Mouse (Mus musculus) neural tube, embryonic 11.5 days (tissue): ENCODE measurements around the gene Crtac1. TPM values are rescaled to one million over a fixed set of nuclear protein-coding genes. Genes with fewer than 3 reads are reported as not detected.
A peak's percentile ranks its signal among the peaks of the same experiment; 100 is the strongest.

ENCODE experiments used
- ATAC-seq: fragments of 200-750 bp; cut with Nextera tagmentation; 2 replicates; pipeline ENCODE4 v1.8.0; 2017; ENCODE audit warnings: moderate number of reproducible peaks, mild to moderate bottlenecking, moderate TSS enrichment, moderate library complexity; ENCODE audit not compliant: insufficient read depth, low FRiP score, low TSS enrichment
- DNase-seq: peaks from one replicate; pipeline ENCODE4 v3.0.0-alpha.2; 2015; ENCODE audit warnings: low spot score
- H3K27ac ChIP-seq: fragments of 300-500 bp; sonication (generic); 2 replicates; pipeline ENCODE4 v1.5.1; 2014; ENCODE audit warnings: low read depth, mild to moderate bottlenecking, low read length
- H3K27me3 ChIP-seq: fragments of 300-500 bp; sonication (generic); 2 replicates; pipeline ENCODE4 v1.6.1; 2014; ENCODE audit warnings: mild to moderate bottlenecking, low read length, mixed read lengths; ENCODE audit not compliant: control insufficient read depth, insufficient read depth
- H3K36me3 ChIP-seq: fragments of 300-500 bp; sonication (generic); 2 replicates; pipeline ENCODE4 v1.6.1; 2014; ENCODE audit warnings: mild to moderate bottlenecking, low read length, moderate library complexity, mixed read lengths; ENCODE audit not compliant: control insufficient read depth, insufficient read depth
- H3K4me1 ChIP-seq: fragments of 300-500 bp; sonication (generic); 2 replicates; pipeline ENCODE4 v1.6.1; 2014; ENCODE audit warnings: low read length, mixed read lengths; ENCODE audit not compliant: control insufficient read depth, insufficient read depth
- H3K4me2 ChIP-seq: fragments of 300-500 bp; sonication (generic); 2 replicates; pipeline ENCODE4 v1.6.1; 2014; ENCODE audit warnings: low read depth, mild to moderate bottlenecking, moderate library complexity
- H3K4me3 ChIP-seq: fragments of 300-500 bp; sonication (generic); 2 replicates; pipeline ENCODE4 v1.5.1; 2014; ENCODE audit warnings: low read depth, low read length
- H3K9ac ChIP-seq: fragments of 300-500 bp; sonication (generic); 2 replicates; pipeline ENCODE4 v1.6.1; 2014; ENCODE audit warnings: mild to moderate bottlenecking, low read length
- H3K9me3 ChIP-seq: fragments of 300-500 bp; sonication (generic); 2 replicates; pipeline ENCODE4 v1.6.1; 2016; ENCODE audit warnings: low read length; ENCODE audit not compliant: control insufficient read depth
- WGBS: fragments of 180-500 bp; shearing (Covaris S2); extraction: QIAGEN DNeasy Blood & Tissue Kit; methylation state at CpG from one replicate; pipeline ENCODE4 v1.1.7; 2014; 5-methylcytosine and 5-hydroxymethylcytosine counted together
- polyA plus RNA-seq: library from polyadenylated mRNA; unstranded; fragments of >200 nt; fragmentation: Nextera tagmentation; extraction: Ambion mirVana; gene quantifications from 2 replicates; pipeline ENCODE4 v1.2.1, GENCODE M21; 2014

Gene Crtac1
- polyA plus RNA-seq, 1 experiment from 2014 or later = 35.0 TPM

- H3K9me3 ChIP-seq = no peaks in the 10 kb centered on the region
- no peak overlapping the region for H3K9ac ChIP-seq
- ATAC-seq = no peak
- no peak for DNase-seq
- H3K36me3 ChIP-seq = no peaks in the 10 kb centered on the region
- H3K27me3 ChIP-seq = no peaks in the 10 kb centered on the region
- no peak overlapping the region for H3K4me3 ChIP-seq
- 84% methylated on average over 2 of the region's 2 CpGs for WGBS
- H3K4me1 ChIP-seq = peaks cover 15% of the 10 kb centered on the region
- H3K27ac ChIP-seq = no peak overlapping the region
- no peak overlapping the region for H3K4me2 ChIP-seq
Observed at GRCm38 (mm10) chr19:42316525-42316924, 115.1 kb downstream of the Crtac1 start.

GRCm38 (mm10) chr19:42315914-42316313, 115.7 kb downstream of the Crtac1 start:
- Histone ChIP-seq H3K4me1 (peaks cover 15% of the 10 kb centered on the region), H3K4me3 (no peak overlapping the region), H3K36me3 (no peaks in the 10 kb centered on the region), H3K27me3 (no peaks in the 10 kb centered on the region), H3K27ac (peak overlapping the region; percentile 84), H3K4me2 (no peak overlapping the region), H3K9me3 (no peaks in the 10 kb centered on the region), H3K9ac (no peak overlapping the region)
- peak; percentile 87 for DNase-seq
- WGBS = 9% methylated on average over 1 of the region's 1 CpGs
- ATAC-seq = peak; percentile 62; the same call in 1 of the 2 replicates

- H3K27ac ChIP-seq = peak overlapping the region; percentile 84
Observed at GRCm38 (mm10) chr19:42315070-42315679, 116.4 kb downstream of the Crtac1 start.

GRCm38 (mm10) chr19:42312191-42312590, 119.4 kb downstream of the Crtac1 start:
- no peaks in the 10 kb centered on the region for H3K9me3 ChIP-seq
- H3K4me1 ChIP-seq = peaks cover 8% of the 10 kb centered on the region
- no peak overlapping the region for H3K27ac ChIP-seq
- DNase-seq (no peak), ATAC-seq (no peak)
- no peak overlapping the region for H3K4me3 ChIP-seq
- 63% methylated on average over 3 of the region's 3 CpGs for WGBS
- no peak overlapping the region for H3K9ac ChIP-seq
- no peaks in the 10 kb centered on the region for H3K36me3 ChIP-seq
- no peak overlapping the region for H3K4me2 ChIP-seq
- H3K27me3 ChIP-seq = no peaks in the 10 kb centered on the region

More at GRCm38 (mm10) chr19:42315070-42315679, 116.4 kb downstream of the Crtac1 start:
- Histone ChIP-seq H3K9me3 (no peaks in the 10 kb centered on the region), H3K27me3 (no peaks in the 10 kb centered on the region), H3K4me2 (no peak overlapping the region), H3K4me3 (no peak overlapping the region), H3K36me3 (no peaks in the 10 kb centered on the region), H3K9ac (no peak overlapping the region), H3K4me1 (peaks cover 15% of the 10 kb centered on the region)
- DNase-seq = peak; percentile 53
- WGBS = 48% methylated on average over 6 of the region's 6 CpGs
- peak; percentile 72 for ATAC-seq

GRCm38 (mm10) chr19:42311332-42311731, 120.3 kb downstream of the Crtac1 start:
- 39% methylated on average over 2 of the region's 2 CpGs for WGBS
- no peak overlapping the region for H3K9ac ChIP-seq
- no peak overlapping the region for H3K27ac ChIP-seq
- no peaks in the 10 kb centered on the region for H3K9me3 ChIP-seq
- no peaks in the 10 kb centered on the region for H3K36me3 ChIP-seq
- no peak for DNase-seq
- H3K4me2 ChIP-seq = no peak overlapping the region
- H3K27me3 ChIP-seq = no peaks in the 10 kb centered on the region
- no peak overlapping the region for H3K4me3 ChIP-seq
- no peak for ATAC-seq
- H3K4me1 ChIP-seq = peaks cover 9% of the 10 kb centered on the region

GRCm38 (mm10) chr19:42308931-42309330, 122.7 kb downstream of the Crtac1 start:
- Histone ChIP-seq H3K4me3 (no peak overlapping the region), H3K27me3 (no peaks in the 10 kb centered on the region), H3K9ac (no peak overlapping the region), H3K9me3 (no peaks in the 10 kb centered on the region), H3K4me1 (peaks cover 11% of the 10 kb centered on the region), H3K27ac (no peak overlapping the region), H3K4me2 (no peak overlapping the region), H3K36me3 (no peaks in the 10 kb centered on the region)
- 88% methylated on average over 12 of the region's 12 CpGs for WGBS
- no peak for DNase-seq
- ATAC-seq = no peak

GRCm38 (mm10) chr19:42307019-42307418, 124.6 kb downstream of the Crtac1 start:
- DNase-seq (peak; percentile 57), ATAC-seq (no peak)
- Histone ChIP-seq H3K4me3 (no peak overlapping the region), H3K4me1 (peaks cover 11% of the 10 kb centered on the region), H3K4me2 (no peak overlapping the region), H3K27me3 (no peaks in the 10 kb centered on the region), H3K9me3 (no peaks in the 10 kb centered on the region), H3K36me3 (no peaks in the 10 kb centered on the region; the same call in 1 of the 2 replicates), H3K27ac (no peak overlapping the region), H3K9ac (no peak overlapping the region)
- 11% methylated on average over 8 of the region's 8 CpGs for WGBS

- no peak overlapping the region for H3K4me2 ChIP-seq
- no peaks in the 10 kb centered on the region for H3K9me3 ChIP-seq
- peaks cover 11% of the 10 kb centered on the region for H3K4me1 ChIP-seq
- H3K9ac ChIP-seq = no peak overlapping the region
- WGBS = 49% methylated on average over 7 of the region's 7 CpGs
- no peak for ATAC-seq
- 0 out of 2 replicates have a peak overlapping the region, but pooled peaks have one; percentile 24 for H3K27ac ChIP-seq
- DNase-seq = no peak
- H3K27me3 ChIP-seq = no peaks in the 10 kb centered on the region
- no peaks in the 10 kb centered on the region; the same call in 1 of the 2 replicates for H3K36me3 ChIP-seq
- H3K4me3 ChIP-seq = no peak overlapping the region
Observed at GRCm38 (mm10) chr19:42306202-42306601, 125.4 kb downstream of the Crtac1 start.

- Histone ChIP-seq H3K36me3 (no peaks in the 10 kb centered on the region; the same call in 1 of the 2 replicates), H3K4me2 (no peak overlapping the region), H3K4me3 (no peak overlapping the region), H3K9ac (no peak overlapping the region), H3K27me3 (no peaks in the 10 kb centered on the region), H3K9me3 (no peaks in the 10 kb centered on the region), H3K27ac (no peak overlapping the region), H3K4me1 (peaks cover 11% of the 10 kb centered on the region)
- DNase-seq (no peak), ATAC-seq (no peak)
- 68% methylated on average over 8 of the region's 8 CpGs for WGBS
Observed at GRCm38 (mm10) chr19:42305746-42306145, 125.8 kb downstream of the Crtac1 start.
